Mouse (Mus musculus) brain, adult 2 months (tissue): ENCODE measurements around the gene Zdhhc1.

ENCODE experiments used
- DNase-seq: peaks from one replicate; pipeline ENCODE4 v3.0.0; 2011; ENCODE audit warnings: low read depth, low spot score

The Zdhhc1 gene

GRCm38 (mm10) chr8:105477792-105478191 lies 18.9 kb downstream of the Zdhhc1 start:
- no peak for DNase-seq

- peak; percentile 70 for DNase-seq
Observed at GRCm38 (mm10) chr8:105476628-105477413, 19.9 kb downstream of the Zdhhc1 start.

- no peak for DNase-seq
Observed at GRCm38 (mm10) chr8:105476161-105476560, 20.5 kb downstream of the Zdhhc1 start.

- DNase-seq = no peak
Observed at GRCm38 (mm10) chr8:105475742-105476141, 21.0 kb downstream of the Zdhhc1 start.

GRCm38 (mm10) chr8:105475254-105475653 lies 21.4 kb downstream of the Zdhhc1 start:
- no peak for DNase-seq

GRCm38 (mm10) chr8:105474680-105475079 lies 22.0 kb downstream of the Zdhhc1 start:
- no peak for DNase-seq

- peak; percentile 76 for DNase-seq
Observed at GRCm38 (mm10) chr8:105473816-105474606, 22.7 kb downstream of the Zdhhc1 start.

- DNase-seq = no peak
Observed at GRCm38 (mm10) chr8:105472983-105473382, 23.7 kb downstream of the Zdhhc1 start.

- DNase-seq = no peak
Observed at GRCm38 (mm10) chr8:105472414-105472932, 24.2 kb downstream of the Zdhhc1 start.

GRCm38 (mm10) chr8:105471314-105472015 lies 25.2 kb downstream of the Zdhhc1 start, which contains the start of gene Tppp3:
Tppp3 (minus strand) TSS chr8:105471526.
- peak; percentile 97 for DNase-seq

- no peak for DNase-seq
Observed at GRCm38 (mm10) chr8:105470681-105471313, 25.9 kb downstream of the Zdhhc1 start.

GRCm38 (mm10) chr8:105470262-105470661 lies 26.4 kb downstream of the Zdhhc1 start:
- no peak for DNase-seq

GRCm38 (mm10) chr8:105469816-105470215 lies 26.9 kb downstream of the Zdhhc1 start:
- no peak for DNase-seq

- DNase-seq = peak; percentile 91
Observed at GRCm38 (mm10) chr8:105469041-105469695, 27.5 kb downstream of the Zdhhc1 start.

GRCm38 (mm10) chr8:105468002-105468720 lies 28.5 kb downstream of the Zdhhc1 start:
- DNase-seq = peak; percentile 76

- DNase-seq = no peak
Observed at GRCm38 (mm10) chr8:105467396-105467985, 29.2 kb downstream of the Zdhhc1 start.

- peak; percentile 97 for DNase-seq
Observed at GRCm38 (mm10) chr8:105466700-105467291, 29.9 kb downstream of the Zdhhc1 start.

- no peak for DNase-seq
Observed at GRCm38 (mm10) chr8:105466246-105466645, 30.5 kb downstream of the Zdhhc1 start.

- peak; percentile 44 for DNase-seq
Observed at GRCm38 (mm10) chr8:105464595-105464994, 32.1 kb downstream of the Zdhhc1 start.
